Mouse (Mus musculus) lung, adult 2 months (tissue): Measurements from ENCODE around the gene Rab8b.

Experiments used
- CTCF ChIP-seq: fragments of 200-500 bp; IDR thresholded peaks from 2 replicates; pipeline ENCODE4 v1.5.1; 2011; ENCODE audit warnings: mild to moderate bottlenecking, low read length, control low read depth; ENCODE audit not compliant: insufficient read depth
- POLR2A ChIP-seq: fragments of 200-500 bp; IDR thresholded peaks from 2 replicates; pipeline ENCODE4 v1.6.1; 2011; ENCODE audit warnings: low read depth, mild to moderate bottlenecking, control low read depth, low read length, borderline replicate concordance; ENCODE audit errors: extremely low read depth

GRCm38 (mm10) chr9:66863456-66863855 is 56.0 kb downstream of the Rab8b start:
- TF ChIP-seq POLR2A (no peak), CTCF (no peak)
